Mouse (Mus musculus): ENCODE measurements around the gene Fam185a. TPM values are rescaled to one million over a fixed set of nuclear protein-coding genes. Genes with fewer than 3 reads are reported as not detected.
A peak's percentile ranks its signal among the peaks of the same experiment; 100 is the strongest.

The Fam185a gene
- polyA plus RNA-seq, 1 experiment from 2014 or later, result 6.2 TPM

GRCm38 (mm10) chr5:21498925-21499324 is 74.2 kb downstream of the Fam185a start:
- Histone ChIP-seq H3K27ac (no peak overlapping the region), H3K36me3 (no peaks in the 10 kb centered on the region), H3K9ac (no peak overlapping the region), H3K4me2 (no peak overlapping the region), H3K27me3 (no peaks in the 10 kb centered on the region), H3K9me3 (replicated peaks) (no peaks in the 10 kb centered on the region), H3K4me1 (0 out of 2 replicates have a peak, but pooled peaks cover 14% of the 10 kb centered on the region), H3K4me3 (replicated peaks) (no peak overlapping the region)
- no peak for ATAC-seq (replicated peaks; ENCODE audit: low FRiP score)
- 72% methylated on average over 11 of the region's 11 CpGs for WGBS

DNA sequence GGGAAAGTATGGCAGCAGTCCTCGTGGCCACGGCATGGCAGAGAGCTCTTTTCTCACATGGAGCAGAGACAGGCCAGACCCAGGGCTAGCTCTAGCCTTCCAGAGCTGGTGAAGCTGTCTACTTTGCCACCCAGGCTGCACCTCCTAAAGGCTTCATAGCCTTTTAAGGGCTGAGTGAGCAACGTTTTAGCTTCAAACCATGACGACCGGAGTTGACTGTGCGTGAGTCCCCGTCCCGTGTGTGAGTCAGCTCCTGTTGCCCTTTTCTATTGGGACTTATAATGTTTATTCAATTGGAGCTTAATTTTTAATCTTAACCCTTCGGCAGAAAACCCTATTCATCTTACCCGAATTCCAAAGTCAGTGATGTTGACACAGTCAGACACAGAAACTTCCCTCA is 75.4 kb downstream of the Fam185a start:
- H3K27ac ChIP-seq, result no peak overlapping the region
- no peak for ATAC-seq (replicated peaks; ENCODE audit: low FRiP score)
- no peaks in the 10 kb centered on the region for H3K36me3 ChIP-seq
- 71% methylated on average over 10 of the region's 10 CpGs for WGBS
- H3K4me2 ChIP-seq, result no peak overlapping the region
- no peaks in the 10 kb centered on the region for H3K27me3 ChIP-seq
- 0 out of 2 replicates have a peak, but pooled peaks cover 14% of the 10 kb centered on the region for H3K4me1 ChIP-seq
- no peaks in the 10 kb centered on the region for H3K9me3 ChIP-seq (replicated peaks)
- H3K4me3 ChIP-seq (replicated peaks), result no peak overlapping the region
- H3K9ac ChIP-seq, result no peak overlapping the region

DNA sequence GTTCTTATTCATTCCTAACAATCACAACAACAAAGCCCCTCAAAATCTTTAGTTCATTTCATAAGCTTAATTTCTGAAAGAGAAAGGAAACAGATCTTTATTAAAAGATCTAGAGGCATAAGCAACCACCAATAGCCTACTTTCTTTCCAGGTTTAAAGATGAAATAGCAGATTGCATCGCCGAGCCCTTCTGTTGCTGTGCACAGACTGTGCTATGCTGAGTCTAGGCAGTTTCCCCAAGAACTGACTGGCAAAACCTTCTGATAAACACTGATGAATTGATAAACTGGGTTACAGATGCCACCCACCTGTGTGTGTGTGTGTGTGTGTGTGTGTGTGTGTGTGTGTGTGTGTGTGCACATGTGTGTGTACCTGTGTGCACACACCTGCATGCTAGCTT is 76.2 kb downstream of the Fam185a start:
- Histone ChIP-seq H3K4me3 (replicated peaks) (no peak overlapping the region), H3K4me1 (0 out of 2 replicates have a peak, but pooled peaks cover 14% of the 10 kb centered on the region), H3K27ac (0 out of 2 replicates have a peak overlapping the region, but pooled peaks have one; percentile 9), H3K9me3 (replicated peaks) (no peaks in the 10 kb centered on the region), H3K4me2 (no peak overlapping the region), H3K27me3 (no peaks in the 10 kb centered on the region), H3K36me3 (no peaks in the 10 kb centered on the region), H3K9ac (no peak overlapping the region)
- 85% methylated on average over 2 of the region's 2 CpGs for WGBS
- ATAC-seq (replicated peaks; ENCODE audit: low FRiP score), result no peak

GRCm38 (mm10) chr5:21502936-21503610 is 78.3 kb downstream of the Fam185a start:
- no peak overlapping the region for H3K4me2 ChIP-seq
- 77% methylated on average over 13 of the region's 13 CpGs for WGBS
- no peak overlapping the region for H3K27ac ChIP-seq
- H3K36me3 ChIP-seq, result no peaks in the 10 kb centered on the region
- no peaks in the 10 kb centered on the region for H3K9me3 ChIP-seq (replicated peaks)
- no peak overlapping the region for H3K9ac ChIP-seq
- peak; percentile 49; the same call in 1 of the 2 replicates for ATAC-seq (replicated peaks; ENCODE audit: low FRiP score)
- 0 out of 2 replicates have a peak, but pooled peaks cover 14% of the 10 kb centered on the region for H3K4me1 ChIP-seq
- H3K27me3 ChIP-seq, result no peaks in the 10 kb centered on the region
- H3K4me3 ChIP-seq (replicated peaks), result no peak overlapping the region

- Histone ChIP-seq H3K4me1 (0 out of 2 replicates have a peak, but pooled peaks cover 5% of the 10 kb centered on the region), H3K4me3 (replicated peaks) (no peak overlapping the region), H3K9ac (no peak overlapping the region), H3K27me3 (no peaks in the 10 kb centered on the region), H3K9me3 (replicated peaks) (no peaks in the 10 kb centered on the region), H3K36me3 (no peaks in the 10 kb centered on the region), H3K27ac (no peak overlapping the region), H3K4me2 (no peak overlapping the region)
- WGBS, result 79% methylated on average over 8 of the region's 8 CpGs
- ATAC-seq (replicated peaks; ENCODE audit: low FRiP score), result no peak
These were observed 80.4 kb downstream of the Fam185a start for GRCm38 (mm10) chr5:21505159-21505558.

DNA sequence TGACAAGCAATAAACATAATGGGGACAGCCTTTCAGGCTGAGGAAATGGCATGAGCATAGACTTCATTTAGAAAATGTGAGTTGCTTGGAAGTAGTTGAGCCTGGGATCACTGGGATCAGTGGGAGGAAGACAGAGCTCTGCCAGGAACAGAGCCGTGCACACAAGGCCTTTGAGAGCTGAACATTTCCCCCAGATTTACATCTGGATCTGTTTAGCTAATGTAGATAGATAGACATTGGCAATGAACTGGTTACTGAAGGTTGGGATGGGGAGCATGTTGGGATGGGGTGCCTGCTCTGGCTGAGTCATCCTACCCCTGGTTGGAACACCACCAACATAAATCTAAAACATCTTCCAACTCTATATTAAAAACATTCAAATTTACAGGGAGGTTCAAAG is 82.1 kb downstream of the Fam185a start:
- WGBS, result 73% methylated on average over 1 of the region's 1 CpGs

DNA sequence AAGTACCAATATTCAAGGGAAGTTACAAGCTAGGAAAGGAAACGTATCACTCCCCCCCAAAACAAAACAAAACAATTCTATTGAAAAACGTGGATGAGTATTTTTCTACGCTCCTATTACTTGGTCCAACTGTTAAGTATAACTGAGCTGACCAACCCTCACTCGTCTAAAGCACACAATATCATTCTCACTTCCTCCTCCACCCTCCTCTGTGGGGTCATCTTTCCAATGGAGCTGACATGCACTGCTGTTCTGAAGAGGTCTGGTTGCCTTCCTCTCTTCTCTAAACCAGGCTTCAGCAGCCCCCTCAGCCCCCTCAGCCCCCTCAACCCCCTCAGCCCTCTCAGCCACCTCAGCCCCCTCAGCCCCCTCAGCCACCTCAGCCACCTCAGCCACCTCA is 85.0 kb downstream of the Fam185a start:
- Histone ChIP-seq H3K27me3 (no peaks in the 10 kb centered on the region), H3K4me1 (peaks cover 11% of the 10 kb centered on the region; the same call in 1 of the 2 replicates), H3K27ac (no peak overlapping the region), H3K9me3 (replicated peaks) (no peaks in the 10 kb centered on the region), H3K9ac (no peak overlapping the region), H3K4me2 (no peak overlapping the region), H3K4me3 (replicated peaks) (no peak overlapping the region), H3K36me3 (no peaks in the 10 kb centered on the region)
- no peak for ATAC-seq (replicated peaks; ENCODE audit: low FRiP score)
- 55% methylated on average over 4 of the region's 4 CpGs for WGBS

More for the DNA sequence above, 82.1 kb downstream of the Fam185a start:
- Histone ChIP-seq H3K4me3 (replicated peaks) (no peak overlapping the region), H3K27me3 (no peaks in the 10 kb centered on the region), H3K4me2 (no peak overlapping the region), H3K9ac (no peak overlapping the region), H3K27ac (no peak overlapping the region), H3K9me3 (replicated peaks) (no peaks in the 10 kb centered on the region), H3K36me3 (no peaks in the 10 kb centered on the region), H3K4me1 (no peaks in the 10 kb centered on the region)
- ATAC-seq (replicated peaks; ENCODE audit: low FRiP score), result no peak

GRCm38 (mm10) chr5:21513363-21513762 is 88.6 kb downstream of the Fam185a start:
- H3K9me3 ChIP-seq (replicated peaks), result no peaks in the 10 kb centered on the region
- no peaks in the 10 kb centered on the region for H3K36me3 ChIP-seq
- no peak overlapping the region for H3K9ac ChIP-seq
- no peak overlapping the region for H3K4me3 ChIP-seq (replicated peaks)
- peaks cover 11% of the 10 kb centered on the region; the same call in 1 of the 2 replicates for H3K4me1 ChIP-seq
- no peak for ATAC-seq (replicated peaks; ENCODE audit: low FRiP score)
- 52% methylated on average over 10 of the region's 10 CpGs for WGBS
- H3K27me3 ChIP-seq, result no peaks in the 10 kb centered on the region
- peak overlapping the region; percentile 38 for H3K27ac ChIP-seq
- no peak overlapping the region for H3K4me2 ChIP-seq

- peaks cover 11% of the 10 kb centered on the region; the same call in 1 of the 2 replicates for H3K4me1 ChIP-seq
- no peak for ATAC-seq (replicated peaks; ENCODE audit: low FRiP score)
- H3K27ac ChIP-seq, result no peak overlapping the region
- no peak overlapping the region for H3K4me2 ChIP-seq
- H3K36me3 ChIP-seq, result no peaks in the 10 kb centered on the region
- no peak overlapping the region for H3K4me3 ChIP-seq (replicated peaks)
- WGBS, result 92% methylated on average over 2 of the region's 2 CpGs
- H3K27me3 ChIP-seq, result no peaks in the 10 kb centered on the region
- H3K9me3 ChIP-seq (replicated peaks), result no peaks in the 10 kb centered on the region
- no peak overlapping the region for H3K9ac ChIP-seq
These were observed 92.8 kb downstream of the Fam185a start for GRCm38 (mm10) chr5:21517562-21517961.

DNA sequence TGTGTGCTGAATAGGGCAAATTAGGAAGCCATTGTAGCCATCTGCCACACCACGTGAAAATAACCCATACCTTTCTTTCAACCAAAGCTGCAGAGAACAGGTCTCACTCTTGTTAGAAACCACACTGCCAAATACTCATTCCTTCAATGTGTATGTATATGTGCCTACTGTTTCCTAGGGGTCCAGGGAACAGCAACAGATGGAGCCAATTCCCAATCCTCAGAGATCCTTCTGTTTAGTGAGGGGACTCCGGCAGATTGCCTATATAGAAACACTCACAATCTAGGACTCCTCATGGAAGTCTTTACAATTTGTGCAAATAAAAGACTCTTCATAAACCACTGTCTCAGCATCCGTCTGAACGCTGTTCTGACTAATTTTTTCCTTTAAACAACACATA is 93.4 kb downstream of the Fam185a start:
- Histone ChIP-seq H3K9ac (no peak overlapping the region), H3K36me3 (no peaks in the 10 kb centered on the region), H3K4me2 (no peak overlapping the region), H3K4me1 (peaks cover 7% of the 10 kb centered on the region; the same call in 1 of the 2 replicates), H3K4me3 (replicated peaks) (no peak overlapping the region), H3K27me3 (no peaks in the 10 kb centered on the region), H3K9me3 (replicated peaks) (no peaks in the 10 kb centered on the region), H3K27ac (no peak overlapping the region)
- ATAC-seq (replicated peaks; ENCODE audit: low FRiP score), result no peak
- WGBS, result 86% methylated on average over 4 of the region's 4 CpGs

GRCm38 (mm10) chr5:21519166-21519565 is 94.4 kb downstream of the Fam185a start:
- H3K4me2 ChIP-seq, result no peak overlapping the region
- H3K4me1 ChIP-seq, result no peaks in the 10 kb centered on the region
- H3K27me3 ChIP-seq, result no peaks in the 10 kb centered on the region
- H3K27ac ChIP-seq, result no peak overlapping the region
- no peak overlapping the region for H3K4me3 ChIP-seq (replicated peaks)
- H3K9ac ChIP-seq, result no peak overlapping the region
- ATAC-seq (replicated peaks; ENCODE audit: low FRiP score), result no peak
- no peaks in the 10 kb centered on the region for H3K9me3 ChIP-seq (replicated peaks)
- no peaks in the 10 kb centered on the region for H3K36me3 ChIP-seq
- WGBS, result 85% methylated on average over 3 of the region's 3 CpGs

DNA sequence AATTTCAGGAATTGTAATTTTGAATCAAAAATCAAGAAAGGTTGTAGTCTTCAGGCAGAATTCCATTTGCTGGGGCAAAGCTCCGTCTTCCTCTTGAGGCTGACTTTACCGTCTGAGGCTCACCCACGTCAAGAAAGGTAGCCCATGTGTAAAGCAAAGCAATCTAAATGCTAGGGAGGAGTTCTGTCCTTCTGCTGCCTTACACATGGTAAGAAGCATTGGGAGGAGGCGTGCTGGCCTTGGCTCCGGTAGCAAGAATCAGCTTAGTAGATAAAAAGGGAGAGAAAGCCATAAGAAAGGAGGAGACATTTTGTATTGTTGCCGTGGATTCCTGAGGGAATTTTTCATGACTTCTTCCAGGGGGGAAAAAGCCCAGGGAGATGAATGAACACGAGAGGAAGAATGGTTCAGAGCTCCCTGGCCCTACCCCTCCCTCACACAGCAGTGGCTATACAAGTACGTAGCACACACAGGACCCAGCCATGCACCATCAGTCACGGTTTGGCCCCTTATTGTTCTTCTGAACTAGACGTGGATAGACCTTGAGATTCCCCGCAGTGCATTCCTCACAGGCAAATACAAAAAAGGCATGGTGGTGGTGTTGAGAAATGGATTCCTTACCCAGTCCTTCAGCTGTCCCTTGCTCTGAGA is 102.2 kb downstream of the Fam185a start:
- H3K4me2 ChIP-seq, result no peak overlapping the region
- H3K9ac ChIP-seq, result no peak overlapping the region
- no peak overlapping the region for H3K4me3 ChIP-seq (replicated peaks)
- H3K27me3 ChIP-seq, result no peaks in the 10 kb centered on the region
- no peaks in the 10 kb centered on the region for H3K36me3 ChIP-seq
- 0 out of 2 replicates have a peak, but pooled peaks cover 9% of the 10 kb centered on the region for H3K4me1 ChIP-seq
- no peaks in the 10 kb centered on the region for H3K9me3 ChIP-seq (replicated peaks)
- WGBS, result 70% methylated on average over 11 of the region's 11 CpGs
- H3K27ac ChIP-seq, result peak overlapping the region; percentile 86
- no peak for ATAC-seq (replicated peaks; ENCODE audit: low FRiP score)
